ENCODE assay signal across 12 mouse cellular contexts in genomic region chr17:62775976-62776375, GRCm38 (mm10).
DNase-seq lines count a peak whose midpoint lies in the region; ATAC-seq and TF ChIP-seq lines count a peak whose summit lies in the region.
"Had no signal": no experiment of that assay in that cellular context is flagged by ENCODE, and none has a peak within 500 bp of the region (broad histone marks: within the 10 kb centered on the region; RNA-seq: fewer than 3 reads in every experiment).

No protein-coding gene starts in this region.

- no peaks in the 10 kb centered on the region for H3K4me1 ChIP-seq in kidney, adult 2 months (ENCODE audit: control insufficient read depth, insufficient read depth, low read length)
- peaks cover 22% of the 10 kb centered on the region for H3K4me1 ChIP-seq in stomach, embryonic 15.5 days

- TF ChIP-seq POLR2A in kidney, adult 2 months (IDR thresholded peaks at IDR 0.05; ENCODE audit: low read depth, low read length) = no peak

- H3K9ac ChIP-seq in stomach, embryonic 15.5 days = no peak overlapping the region
- H3K9ac ChIP-seq: heart, embryonic 12.5 days; liver, postnatal 0 days had no signal

- ATAC-seq in stomach, embryonic 15.5 days (ENCODE audit: insufficient read depth, low FRiP score, low read depth) = peak; percentile 47; the same call in 1 of the 2 replicates
- ATAC-seq: liver, postnatal 0 days had no signal

- H3K9me3 ChIP-seq in stomach, embryonic 15.5 days = no peaks in the 10 kb centered on the region
- H3K9me3 ChIP-seq: heart, embryonic 12.5 days had no signal

- no peak for TF ChIP-seq CTCF in kidney, adult 2 months (conservative IDR thresholded peaks at IDR 0.05; ENCODE audit: insufficient read depth, insufficient read length, low read depth, low read length)

- WGBS in kidney, adult 2 months = 31% methylated on average over 2 of the region's 2 CpGs
- WGBS in stomach, embryonic 15.5 days = 16% methylated on average over 2 of the region's 2 CpGs

- no peak overlapping the region for H3K27ac ChIP-seq in kidney, adult 2 months (ENCODE audit: insufficient read depth, low read depth, low read length)
- peak overlapping the region; percentile 38; the same call in 1 of the 2 replicates for H3K27ac ChIP-seq in stomach, embryonic 15.5 days

- no peak overlapping the region for H3K4me2 ChIP-seq in stomach, embryonic 15.5 days
- H3K4me2 ChIP-seq: heart, embryonic 12.5 days had no signal

- DNase-seq in kidney, adult 2 months = peak; percentile 45
- no peak for DNase-seq in kidney, adult 18-20 months
- peak; percentile 63 for DNase-seq in embryo, embryonic 10.5 days (ENCODE audit: low spot score)
- peak; percentile 20 to 48 for DNase-seq in kidney, postnatal 4 days
- DNase-seq in thymus, postnatal 25 days = no peak
- DNase-seq in cerebellum, postnatal 10 days = no peak
- DNase-seq in layer of hippocampus, postnatal 14 days (ENCODE audit: low spot score in 2 of 2) = no peak
- DNase-seq: adrenal gland, adult 2 months; liver, postnatal 0 days; right cerebral cortex, postnatal 4 days had no signal

- no peak overlapping the region for H3K4me3 ChIP-seq in kidney, adult 2 months (ENCODE audit: insufficient read depth, low read depth, low read length)
- H3K4me3 ChIP-seq in stomach, embryonic 15.5 days (replicated peaks) = no peak overlapping the region
- H3K4me3 ChIP-seq: heart, embryonic 12.5 days had no signal

- H3K27me3 ChIP-seq in kidney, adult 2 months (replicated peaks; ENCODE audit: control insufficient read depth, insufficient read depth, low read length) = no peaks in the 10 kb centered on the region
- H3K27me3 ChIP-seq in stomach, embryonic 15.5 days (replicated peaks) = no peaks in the 10 kb centered on the region
- H3K27me3 ChIP-seq: heart, embryonic 12.5 days had no signal

- H3K36me3 ChIP-seq in kidney, adult 2 months (ENCODE audit: control insufficient read depth, insufficient read depth, low read length) = no peaks in the 10 kb centered on the region
- H3K36me3 ChIP-seq in stomach, embryonic 15.5 days = no peaks in the 10 kb centered on the region
- H3K36me3 ChIP-seq: heart, embryonic 12.5 days had no signal

Comparison
In these comparisons a context has a peak if more than half of its experiments do, and no peak if none do; other contexts are left out.
1. DNase-seq: peak in kidney, adult 2 months (single experiment), embryo, embryonic 10.5 days (single experiment) and kidney, postnatal 4 days (2 of 2); none in kidney, adult 18-20 months (single experiment), thymus, postnatal 25 days (single experiment), cerebellum, postnatal 10 days (0 of 2) and layer of hippocampus, postnatal 14 days (0 of 2).